Mouse (Mus musculus) stomach, postnatal 0 days (tissue): ENCODE results near the gene Usf3.

ENCODE experiments used
- CTCF ChIP-seq: IDR thresholded peaks from 2 replicates; pipeline ENCODE4 v1.5.1; 2016; ENCODE audit warnings: antibody characterized with exemption, low read depth, mild to moderate bottlenecking, moderate library complexity
- EP300 ChIP-seq: optimal IDR thresholded peaks from 2 replicates; pipeline ENCODE3; 2016; ENCODE audit warnings: antibody characterized with exemption

DNA sequence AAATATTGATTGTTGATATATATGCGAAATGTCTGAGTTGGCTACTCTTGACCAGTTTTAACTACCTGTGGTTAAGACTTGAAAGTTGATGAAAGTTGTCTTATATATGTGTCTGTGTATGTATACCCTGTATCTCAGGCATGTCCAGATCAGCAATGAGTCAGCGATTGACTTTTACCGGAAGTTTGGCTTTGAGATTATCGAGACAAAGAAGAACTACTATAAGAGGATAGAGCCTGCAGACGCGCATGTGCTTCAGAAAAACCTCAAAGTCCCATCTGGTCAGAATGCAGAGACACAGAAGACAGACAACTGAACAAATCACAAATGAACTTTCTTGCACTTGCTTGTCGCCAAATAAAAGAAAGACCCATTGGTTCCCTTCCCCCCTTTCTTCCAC lies 13.7 kb upstream of the Usf3 start:
- TF ChIP-seq CTCF: no peak
- TF ChIP-seq EP300: no peak
